Mouse (Mus musculus): ENCODE results near the gene Zfp970. TPM values are rescaled to one million over a fixed set of nuclear protein-coding genes. Genes with fewer than 3 reads are reported as not detected.
"Not testable (repeated sequence)": the region's sequence is repeated elsewhere in the genome, so short reads cannot be mapped to it uniquely, and the experiment has no call there.

The Zfp970 gene
- polyA plus RNA-seq (2014; fragmentation: Nextera tagmentation; extraction: Ambion mirVana), result 15.4 and 16.6 TPM in 2 replicates

- DNase-seq (ENCODE audit: low spot score), result peak; percentile 52
- 4% methylated on average over 7 of the region's 9 CpGs for WGBS
- H3K4me2 ChIP-seq (ENCODE audit: low read length), result peak within 1 kb of the TSS; percentile 40
These were observed at the start of gene Zfp970 for GRCm38 (mm10) chr2:177464676-177465075. Gene Zfp970 (plus strand): TSS chr2:177464733.

GRCm38 (mm10) chr2:177468222-177468621, 3.7 kb downstream of the Zfp970 start:
- ATAC-seq (replicated peaks; ENCODE audit: low FRiP score, low TSS enrichment, low read depth); H3K9ac ChIP-seq (ENCODE audit: low read length); H3K36me3 ChIP-seq (ENCODE audit: control insufficient read depth, insufficient read depth, low read length); H3K27ac ChIP-seq (ENCODE audit: low read depth); DNase-seq (ENCODE audit: low spot score); H3K9me3 ChIP-seq (ENCODE audit: control insufficient read depth, low read length); H3K4me3 ChIP-seq (ENCODE audit: low read depth, low read length); H3K4me2 ChIP-seq (ENCODE audit: low read length); H3K4me1 ChIP-seq (replicated peaks; ENCODE audit: control insufficient read depth, insufficient read depth, low read length); H3K27me3 ChIP-seq (replicated peaks; ENCODE audit: control insufficient read depth, insufficient read depth, low read length): not testable (repeated sequence)

More at GRCm38 (mm10) chr2:177464676-177465075, at the start of gene Zfp970:
- not testable (repeated sequence) for H3K36me3 ChIP-seq (ENCODE audit: control insufficient read depth, insufficient read depth, low read length); H3K9me3 ChIP-seq (ENCODE audit: control insufficient read depth, low read length); H3K27ac ChIP-seq (ENCODE audit: low read depth); H3K4me1 ChIP-seq (replicated peaks; ENCODE audit: control insufficient read depth, insufficient read depth, low read length); H3K27me3 ChIP-seq (replicated peaks; ENCODE audit: control insufficient read depth, insufficient read depth, low read length); H3K9ac ChIP-seq (ENCODE audit: low read length); ATAC-seq (replicated peaks; ENCODE audit: low FRiP score, low TSS enrichment, low read depth)
- peak within 1 kb of the TSS; percentile 33 for H3K4me3 ChIP-seq (ENCODE audit: low read depth, low read length)

GRCm38 (mm10) chr2:177472261-177472660, 7.7 kb downstream of the Zfp970 start:
- not testable (repeated sequence) for DNase-seq (ENCODE audit: low spot score); ATAC-seq (replicated peaks; ENCODE audit: low FRiP score, low TSS enrichment, low read depth)
- 88% methylated on average over 5 of the region's 10 CpGs for WGBS

GRCm38 (mm10) chr2:177481971-177482370, 17.4 kb downstream of the Zfp970 start:
- H3K36me3 ChIP-seq (ENCODE audit: control insufficient read depth, insufficient read depth, low read length); H3K4me1 ChIP-seq (replicated peaks; ENCODE audit: control insufficient read depth, insufficient read depth, low read length); H3K4me2 ChIP-seq (ENCODE audit: low read length); H3K27me3 ChIP-seq (replicated peaks; ENCODE audit: control insufficient read depth, insufficient read depth, low read length); H3K9ac ChIP-seq (ENCODE audit: low read length); H3K9me3 ChIP-seq (ENCODE audit: control insufficient read depth, low read length); DNase-seq (ENCODE audit: low spot score); H3K27ac ChIP-seq (ENCODE audit: low read depth); H3K4me3 ChIP-seq (ENCODE audit: low read depth, low read length); ATAC-seq (replicated peaks; ENCODE audit: low FRiP score, low TSS enrichment, low read depth): not testable (repeated sequence)
- 88% methylated on average over 1 of the region's 1 CpGs for WGBS

More at GRCm38 (mm10) chr2:177472261-177472660, 7.7 kb downstream of the Zfp970 start:
- H3K27ac ChIP-seq (ENCODE audit: low read depth); H3K4me3 ChIP-seq (ENCODE audit: low read depth, low read length); H3K9me3 ChIP-seq (ENCODE audit: control insufficient read depth, low read length); H3K27me3 ChIP-seq (replicated peaks; ENCODE audit: control insufficient read depth, insufficient read depth, low read length); H3K4me1 ChIP-seq (replicated peaks; ENCODE audit: control insufficient read depth, insufficient read depth, low read length); H3K4me2 ChIP-seq (ENCODE audit: low read length); H3K36me3 ChIP-seq (ENCODE audit: control insufficient read depth, insufficient read depth, low read length); H3K9ac ChIP-seq (ENCODE audit: low read length): not testable (repeated sequence)

GRCm38 (mm10) chr2:177483238-177483948, 18.9 kb downstream of the Zfp970 start:
- not testable (repeated sequence) for H3K4me2 ChIP-seq (ENCODE audit: low read length); H3K27ac ChIP-seq (ENCODE audit: low read depth); H3K4me3 ChIP-seq (ENCODE audit: low read depth, low read length); DNase-seq (ENCODE audit: low spot score); H3K4me1 ChIP-seq (replicated peaks; ENCODE audit: control insufficient read depth, insufficient read depth, low read length); H3K27me3 ChIP-seq (replicated peaks; ENCODE audit: control insufficient read depth, insufficient read depth, low read length); ATAC-seq (replicated peaks; ENCODE audit: low FRiP score, low TSS enrichment, low read depth); H3K9me3 ChIP-seq (ENCODE audit: control insufficient read depth, low read length); H3K9ac ChIP-seq (ENCODE audit: low read length); H3K36me3 ChIP-seq (ENCODE audit: control insufficient read depth, insufficient read depth, low read length)
- WGBS, result 87% methylated on average over 11 of the region's 11 CpGs

- DNase-seq (ENCODE audit: low spot score), result peak; percentile 51
These were observed 33.5 kb downstream of the Zfp970 start, which contains the start of gene Gm14403 for GRCm38 (mm10) chr2:177498067-177498466. Gene Gm14403 (plus strand): TSS chr2:177498215.

GRCm38 (mm10) chr2:177499182-177499581, 34.6 kb downstream of the Zfp970 start:
- not testable (repeated sequence) for H3K4me3 ChIP-seq (ENCODE audit: low read depth, low read length); H3K9ac ChIP-seq (ENCODE audit: low read length); H3K4me2 ChIP-seq (ENCODE audit: low read length); H3K27ac ChIP-seq (ENCODE audit: low read depth); H3K36me3 ChIP-seq (ENCODE audit: control insufficient read depth, insufficient read depth, low read length); H3K9me3 ChIP-seq (ENCODE audit: control insufficient read depth, low read length); H3K4me1 ChIP-seq (replicated peaks; ENCODE audit: control insufficient read depth, insufficient read depth, low read length); ATAC-seq (replicated peaks; ENCODE audit: low FRiP score, low TSS enrichment, low read depth); DNase-seq (ENCODE audit: low spot score); H3K27me3 ChIP-seq (replicated peaks; ENCODE audit: control insufficient read depth, insufficient read depth, low read length)
- WGBS, result 29% methylated on average over 1 of the region's 1 CpGs

More at GRCm38 (mm10) chr2:177498067-177498466, 33.5 kb downstream of the Zfp970 start, which contains the start of gene Gm14403:
- H3K4me2 ChIP-seq (ENCODE audit: low read length), result peak within 1 kb of the TSS; percentile 31
- H3K4me3 ChIP-seq (ENCODE audit: low read depth, low read length), result peak within 1 kb of the TSS; percentile 31
- not testable (repeated sequence) for H3K27me3 ChIP-seq (replicated peaks; ENCODE audit: control insufficient read depth, insufficient read depth, low read length); ATAC-seq (replicated peaks; ENCODE audit: low FRiP score, low TSS enrichment, low read depth); H3K36me3 ChIP-seq (ENCODE audit: control insufficient read depth, insufficient read depth, low read length); H3K27ac ChIP-seq (ENCODE audit: low read depth); H3K9ac ChIP-seq (ENCODE audit: low read length); H3K9me3 ChIP-seq (ENCODE audit: control insufficient read depth, low read length); H3K4me1 ChIP-seq (replicated peaks; ENCODE audit: control insufficient read depth, insufficient read depth, low read length)
- WGBS, result 12% methylated on average over 7 of the region's 7 CpGs

- not testable (repeated sequence) for H3K9me3 ChIP-seq (ENCODE audit: control insufficient read depth, low read length); H3K9ac ChIP-seq (ENCODE audit: low read length); H3K36me3 ChIP-seq (ENCODE audit: control insufficient read depth, insufficient read depth, low read length); ATAC-seq (replicated peaks; ENCODE audit: low FRiP score, low TSS enrichment, low read depth); H3K4me3 ChIP-seq (ENCODE audit: low read depth, low read length); DNase-seq (ENCODE audit: low spot score); H3K4me1 ChIP-seq (replicated peaks; ENCODE audit: control insufficient read depth, insufficient read depth, low read length); H3K4me2 ChIP-seq (ENCODE audit: low read length); H3K27ac ChIP-seq (ENCODE audit: low read depth); H3K27me3 ChIP-seq (replicated peaks; ENCODE audit: control insufficient read depth, insufficient read depth, low read length)
- WGBS, result 87% methylated on average over 1 of the region's 1 CpGs
These were observed 40.7 kb downstream of the Zfp970 start for GRCm38 (mm10) chr2:177505211-177505719.

- not testable (repeated sequence) for H3K36me3 ChIP-seq (ENCODE audit: control insufficient read depth, insufficient read depth, low read length); H3K27me3 ChIP-seq (replicated peaks; ENCODE audit: control insufficient read depth, insufficient read depth, low read length); DNase-seq (ENCODE audit: low spot score); H3K4me1 ChIP-seq (replicated peaks; ENCODE audit: control insufficient read depth, insufficient read depth, low read length); H3K4me2 ChIP-seq (ENCODE audit: low read length); ATAC-seq (replicated peaks; ENCODE audit: low FRiP score, low TSS enrichment, low read depth); H3K9ac ChIP-seq (ENCODE audit: low read length); H3K4me3 ChIP-seq (ENCODE audit: low read depth, low read length); H3K9me3 ChIP-seq (ENCODE audit: control insufficient read depth, low read length); H3K27ac ChIP-seq (ENCODE audit: low read depth)
- 73% methylated on average over 4 of the region's 4 CpGs for WGBS
These were observed 46.8 kb downstream of the Zfp970 start for GRCm38 (mm10) chr2:177511381-177511780.

All from intestine, embryonic 14.5 days (tissue).